Mouse (Mus musculus) liver, postnatal 0 days (tissue): ENCODE data around the gene Vmn2r10. TPM values are rescaled to one million over a fixed set of nuclear protein-coding genes. Genes with fewer than 3 reads are reported as not detected.
"Not testable (repeated sequence)": the region's sequence is repeated elsewhere in the genome, so short reads cannot be mapped to it uniquely, and the experiment has no call there.

Experiments used
- ATAC-seq: fragments of 200-750 bp; cut with Nextera tagmentation; 2 replicates; pipeline ENCODE4 v1.8.0; 2017; ENCODE audit warnings: mild to moderate bottlenecking, moderate library complexity
- DNase-seq: peaks from one replicate; pipeline ENCODE4 v3.0.0-alpha.2; 2016
- H3K27ac ChIP-seq: fragments of 300-500 bp; sonication (generic); 2 replicates; pipeline ENCODE4 v1.5.1; 2014; ENCODE audit warnings: antibody characterized with exemption, moderate library complexity, mild to moderate bottlenecking, low read depth
- H3K27me3 ChIP-seq: fragments of 300-500 bp; sonication (generic); 2 replicates; pipeline ENCODE4 v1.6.1; 2014; ENCODE audit warnings: low read length, control low read depth, mixed read lengths; ENCODE audit not compliant: insufficient read depth
- H3K36me3 ChIP-seq: fragments of 300-500 bp; sonication (generic); replicated peaks from 2 replicates; pipeline ENCODE4 v1.6.1; 2014; ENCODE audit warnings: mild to moderate bottlenecking, control low read depth, low read length, moderate library complexity, mixed read lengths; ENCODE audit not compliant: insufficient read depth
- H3K4me1 ChIP-seq: fragments of 300-500 bp; sonication (generic); 2 replicates; pipeline ENCODE4 v1.6.1; 2014; ENCODE audit warnings: antibody characterized with exemption, mild to moderate bottlenecking, control low read depth; ENCODE audit not compliant: insufficient read depth
- H3K4me2 ChIP-seq: fragments of 300-500 bp; sonication (generic); 2 replicates; pipeline ENCODE4 v1.6.1; 2014; ENCODE audit warnings: low read depth, mild to moderate bottlenecking, low read length, moderate library complexity, mixed read lengths
- H3K4me3 ChIP-seq: fragments of 300-500 bp; sonication (generic); 2 replicates; pipeline ENCODE4 v1.5.1; 2014; ENCODE audit warnings: low read depth, low read length
- H3K9ac ChIP-seq: fragments of 300-500 bp; sonication (generic); replicated peaks from 2 replicates; pipeline ENCODE4 v1.6.1; 2014; ENCODE audit warnings: mild to moderate bottlenecking, moderate library complexity
- H3K9me3 ChIP-seq: fragments of 300-500 bp; sonication (generic); 2 replicates; pipeline ENCODE4 v1.6.1; 2016; ENCODE audit warnings: mild to moderate bottlenecking, control low read depth, low read length, mixed read lengths
- CTCF ChIP-seq: sonication (generic); IDR thresholded peaks from 2 replicates; pipeline ENCODE4 v1.5.1; 2016; ENCODE audit warnings: antibody characterized with exemption, low read depth
- EP300 ChIP-seq: IDR thresholded peaks from 2 replicates; pipeline ENCODE4 v1.6.1; 2016; ENCODE audit warnings: antibody characterized with exemption, low read depth, mild to moderate bottlenecking
- WGBS: fragments of 180-500 bp; shearing (Covaris S2); extraction: QIAGEN DNeasy Blood & Tissue Kit; methylation state at CpG from one replicate; pipeline ENCODE4 v1.1.7; 2014; ENCODE audit not compliant: insufficient replicate concordance; 5-methylcytosine and 5-hydroxymethylcytosine counted together
- polyA plus RNA-seq: library from polyadenylated mRNA; unstranded; fragments of >200 nt; fragmentation: Nextera tagmentation; extraction: Ambion mirVana; gene quantifications from 2 replicates; pipeline ENCODE4 v1.2.1, GENCODE M21; 2015

Gene Vmn2r10
- not detected in 2 replicates for polyA plus RNA-seq

DNA sequence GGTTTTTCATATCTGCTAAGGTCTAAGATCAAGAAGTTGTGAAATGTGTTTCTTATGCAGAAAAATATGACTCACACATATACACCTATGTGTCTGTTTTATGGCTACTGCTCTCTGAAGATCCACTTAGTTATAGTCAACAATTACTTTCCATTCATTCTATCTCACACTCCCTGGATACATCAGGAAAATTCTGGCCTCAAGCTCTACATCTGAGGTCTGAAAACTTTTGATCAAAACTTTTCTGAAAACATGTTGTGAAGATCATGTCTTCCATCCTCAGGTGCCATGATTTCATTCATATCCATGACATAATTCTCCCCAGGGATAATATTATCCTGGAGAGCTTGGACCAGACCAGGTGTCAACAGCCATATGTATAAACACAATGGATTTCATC lies at the start of gene Vmn2r10:
Vmn2r10 (minus strand) TSS at position 101 of the 400 bp plus-strand sequence.
- not testable (repeated sequence) for ATAC-seq, H3K4me2 ChIP-seq, H3K9ac ChIP-seq, H3K27ac ChIP-seq, DNase-seq, H3K4me1 ChIP-seq, H3K4me3 ChIP-seq, H3K36me3 ChIP-seq, H3K9me3 ChIP-seq, H3K27me3 ChIP-seq

GRCm38 (mm10) chr5:109055286-109055685 lies 49.0 kb upstream of the Vmn2r10 start:
- DNase-seq, result no peak
- no peak for ATAC-seq
- Histone ChIP-seq H3K4me3 (no peak overlapping the region), H3K4me1 (no peaks in the 10 kb centered on the region), H3K9ac (no peak overlapping the region), H3K27me3 (no peaks in the 10 kb centered on the region), H3K27ac (no peak overlapping the region), H3K4me2 (no peak overlapping the region), H3K36me3 (no peaks in the 10 kb centered on the region), H3K9me3 (no peaks in the 10 kb centered on the region)
- TF ChIP-seq EP300 (no peak), CTCF (no peak)
- WGBS, result 64% methylated on average over 1 of the region's 1 CpGs

- H3K27me3 ChIP-seq, result no peaks in the 10 kb centered on the region
These were observed 26.3 kb upstream of the Vmn2r10 start for GRCm38 (mm10) chr5:109032591-109032990.

GRCm38 (mm10) chr5:108988924-108989323 lies 17.4 kb downstream of the Vmn2r10 start:
- Histone ChIP-seq H3K4me2 (no peak overlapping the region), H3K4me1 (no peaks in the 10 kb centered on the region), H3K27ac (no peak overlapping the region), H3K9me3 (no peaks in the 10 kb centered on the region), H3K9ac (no peak overlapping the region), H3K4me3 (no peak overlapping the region), H3K27me3 (no peaks in the 10 kb centered on the region), H3K36me3 (no peaks in the 10 kb centered on the region)
- no peak for ATAC-seq
- no peak for TF ChIP-seq CTCF
- TF ChIP-seq EP300, result no peak
- no peak for DNase-seq
- 67% methylated on average over 3 of the region's 3 CpGs for WGBS

More at GRCm38 (mm10) chr5:109032591-109032990, 26.3 kb upstream of the Vmn2r10 start:
- Histone ChIP-seq H3K4me1 (no peaks in the 10 kb centered on the region), H3K9me3 (no peaks in the 10 kb centered on the region), H3K4me2 (no peak overlapping the region), H3K4me3 (no peak overlapping the region), H3K36me3 (no peaks in the 10 kb centered on the region), H3K9ac (no peak overlapping the region), H3K27ac (no peak overlapping the region)
- DNase-seq, result peak; percentile 32
- TF ChIP-seq EP300 (no peak), CTCF (peak; percentile 54)
- 0 out of 2 replicates have a peak, but pooled peaks have one; percentile 29 for ATAC-seq

Other genes with a start within 250 kb of the Vmn2r10 start
- gene Rnf212, start 231.5 kb downstream of the Vmn2r10 start, polyA plus RNA-seq, result 0.48 and 0.62 TPM in 2 replicates
- gene Tmed11, start 211.2 kb downstream of the Vmn2r10 start, polyA plus RNA-seq, result not detected in 2 replicates
- not detected in 2 replicates for gene Vmn2r8, start 197.7 kb downstream of the Vmn2r10 start, polyA plus RNA-seq
- gene Vmn2r9, start 153.9 kb downstream of the Vmn2r10 start, polyA plus RNA-seq, result not detected in 2 replicates
- gene Vmn2r11, start 53.0 kb upstream of the Vmn2r10 start, polyA plus RNA-seq, result not detected in 2 replicates
- not detected in 2 replicates for gene Vmn2r12, start 91.4 kb upstream of the Vmn2r10 start, polyA plus RNA-seq
- gene Vmn2r13, start 185.7 kb upstream of the Vmn2r10 start, polyA plus RNA-seq, result not detected in 2 replicates
- not detected in 2 replicates for gene Vmn2r14, start 218.2 kb upstream of the Vmn2r10 start, polyA plus RNA-seq